Mouse (Mus musculus) mouse embryonic stem cell (cell line): ENCODE measurements around the gene Polrmt.

Source experiments
- in situ Hi-C, 2 experiments: fragments of 300-500 bp; cut with MboI; formaldehyde crosslinking; loops; 1 replicate in 1 of 2; 3 replicates in 1 of 2; pipeline ENCODE4 v1.14.3; 2019 to 2020; ENCODE audit warnings: low sequenced_read_pairs in 2 of 2, low pct_unique_long_range_greater_than_20kb in 1 of 2, mixed read lengths in 1 of 2; ENCODE audit not compliant: unreplicated experiment in 1 of 2

The Polrmt gene

DNA sequence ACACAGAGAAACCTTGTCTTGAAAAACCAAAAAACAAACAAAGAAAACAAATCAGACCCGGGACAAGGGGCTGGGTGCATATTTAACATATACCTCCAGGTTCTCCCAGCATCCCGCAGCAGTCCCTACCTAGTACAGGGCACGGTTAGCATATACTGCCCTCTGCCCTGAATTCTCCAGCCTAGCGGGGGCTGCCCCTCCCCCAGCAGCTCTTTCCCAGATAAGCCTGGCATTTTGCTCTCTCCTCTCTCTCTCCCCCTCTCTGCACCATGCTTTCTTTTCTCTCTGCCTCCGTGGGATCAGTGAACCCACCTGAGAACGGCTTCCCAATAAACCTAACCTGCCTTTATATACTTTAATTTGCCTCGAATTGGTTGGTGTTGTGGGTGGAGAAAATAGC lies 45.7 kb downstream of the Polrmt start:
- in situ Hi-C loops, result no loop called here

DNA sequence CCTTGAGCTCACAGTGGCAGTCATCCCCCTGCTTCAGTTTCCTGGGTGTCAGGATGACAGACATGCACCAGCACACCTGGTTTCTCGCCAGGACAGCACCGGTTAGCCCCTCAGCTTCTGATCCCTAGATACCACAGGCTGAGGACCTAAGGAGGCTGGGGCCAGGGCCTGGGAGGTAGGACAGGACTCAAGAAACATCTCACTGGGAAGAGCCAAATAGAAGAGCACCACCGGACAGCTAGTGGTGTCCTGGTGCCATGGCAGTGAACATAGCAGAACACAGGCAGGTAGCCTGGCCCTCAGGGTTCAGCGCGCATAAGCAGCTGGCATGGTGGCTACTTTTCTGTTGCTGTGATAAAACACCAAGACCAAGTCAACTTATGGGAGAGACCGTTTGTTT lies 47.9 kb downstream of the Polrmt start:
- in situ Hi-C loops, result no loop called here

DNA sequence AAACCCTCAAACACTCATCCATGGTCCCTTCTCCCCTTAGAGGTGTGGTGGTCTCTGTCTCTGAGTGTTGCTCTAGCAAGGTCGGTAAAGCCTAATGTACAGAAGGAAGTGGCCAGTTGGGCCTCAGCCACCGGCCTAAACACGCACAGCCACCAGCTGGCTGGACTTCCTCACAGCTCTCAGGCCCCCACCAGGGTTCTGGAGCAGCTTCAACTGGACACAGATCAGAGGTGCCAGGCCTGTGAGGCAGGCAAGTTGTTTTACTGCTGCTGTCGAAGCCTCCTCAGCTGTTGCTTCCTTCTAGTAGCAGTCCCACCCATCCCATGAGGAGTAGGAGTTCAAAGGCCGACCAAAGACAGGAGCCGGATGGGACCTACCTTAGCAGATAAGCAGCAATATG lies 48.5 kb downstream of the Polrmt start:
- in situ Hi-C loops, result no loop called here

DNA sequence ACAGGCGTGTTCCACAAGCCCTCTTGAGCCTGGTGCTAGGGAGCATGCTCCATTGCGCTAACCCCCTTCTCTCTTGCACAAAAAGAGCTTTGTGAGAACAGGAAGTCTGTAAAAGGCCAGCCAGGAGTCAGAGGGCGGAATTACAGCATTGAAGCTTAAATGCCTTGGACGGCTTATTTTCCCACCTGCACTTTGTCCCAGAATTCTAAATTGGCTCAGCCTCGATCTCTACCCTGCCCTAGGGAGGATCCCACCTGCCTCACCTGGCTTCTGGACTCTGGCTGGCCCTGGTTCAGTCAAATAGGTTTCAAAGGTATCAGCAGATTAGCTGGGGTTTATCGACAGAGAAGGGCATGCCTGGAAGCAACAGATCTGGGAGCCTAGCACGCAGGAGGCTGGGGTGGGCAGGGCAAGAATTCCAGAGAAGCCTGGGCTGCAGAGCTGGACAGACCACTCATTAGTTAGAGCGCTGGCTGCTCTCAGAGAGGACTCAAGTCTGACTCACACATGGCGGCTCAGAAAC lies 50.2 kb downstream of the Polrmt start:
- in situ Hi-C loops, result no loop called here

DNA sequence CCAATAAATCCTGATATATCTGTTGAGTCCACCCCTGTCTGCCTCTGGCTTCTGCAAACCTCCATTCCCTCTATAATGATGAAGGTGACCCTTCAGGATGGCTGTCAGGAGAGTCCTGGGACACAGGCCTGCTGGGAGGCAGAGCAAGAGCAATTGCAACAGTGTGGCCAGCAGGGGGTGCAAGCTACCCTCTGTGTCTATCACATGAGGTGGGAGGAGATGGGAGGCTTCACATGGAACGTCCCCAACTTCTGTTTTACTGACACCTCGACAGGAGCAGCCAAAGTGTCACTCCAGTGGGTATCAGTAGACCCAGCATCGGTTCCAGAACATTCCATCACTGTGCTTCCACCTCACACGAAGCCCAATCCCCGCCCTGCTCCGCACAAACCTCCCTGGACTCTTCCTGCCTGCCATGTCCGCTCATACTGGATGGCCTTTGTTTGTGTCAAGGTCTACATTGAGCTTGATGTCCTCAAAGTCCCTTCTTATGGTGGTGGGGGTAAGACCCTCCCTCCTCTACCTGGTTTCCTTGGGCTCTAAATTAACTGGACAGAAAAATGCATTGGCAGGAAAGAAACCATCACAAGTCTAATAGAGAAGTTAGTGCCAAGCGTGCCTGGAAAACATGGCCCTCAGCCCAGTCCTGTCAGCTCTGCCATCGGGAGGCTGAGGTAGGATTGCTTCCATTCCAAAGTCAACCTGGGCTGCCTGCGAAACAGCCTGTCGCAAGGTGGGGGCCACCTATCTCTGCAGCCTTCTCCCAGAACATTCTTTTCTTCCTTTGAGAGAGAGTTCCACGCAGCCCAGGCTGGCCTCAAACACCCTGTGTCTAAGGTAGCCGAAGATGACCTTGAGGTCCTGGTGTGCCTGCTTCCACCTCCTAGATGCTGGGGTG lies 50.9 kb downstream of the Polrmt start:
- in situ Hi-C loops, result no loop called here

DNA sequence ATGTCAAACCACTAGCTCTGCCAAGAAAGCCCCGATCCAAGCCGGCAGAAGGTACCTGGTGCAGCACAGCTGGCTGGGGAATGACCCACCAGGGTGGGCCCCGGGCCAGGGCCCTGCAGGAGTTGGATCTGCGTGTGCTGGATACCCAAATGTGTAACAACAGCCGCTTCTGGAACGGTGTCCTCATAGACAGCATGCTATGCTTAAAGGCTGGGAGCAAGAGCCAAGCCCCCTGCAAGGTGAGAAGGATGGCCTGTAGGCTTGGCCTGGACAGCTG lies 52.1 kb downstream of the Polrmt start:
- in situ Hi-C loops, result no loop called here

DNA sequence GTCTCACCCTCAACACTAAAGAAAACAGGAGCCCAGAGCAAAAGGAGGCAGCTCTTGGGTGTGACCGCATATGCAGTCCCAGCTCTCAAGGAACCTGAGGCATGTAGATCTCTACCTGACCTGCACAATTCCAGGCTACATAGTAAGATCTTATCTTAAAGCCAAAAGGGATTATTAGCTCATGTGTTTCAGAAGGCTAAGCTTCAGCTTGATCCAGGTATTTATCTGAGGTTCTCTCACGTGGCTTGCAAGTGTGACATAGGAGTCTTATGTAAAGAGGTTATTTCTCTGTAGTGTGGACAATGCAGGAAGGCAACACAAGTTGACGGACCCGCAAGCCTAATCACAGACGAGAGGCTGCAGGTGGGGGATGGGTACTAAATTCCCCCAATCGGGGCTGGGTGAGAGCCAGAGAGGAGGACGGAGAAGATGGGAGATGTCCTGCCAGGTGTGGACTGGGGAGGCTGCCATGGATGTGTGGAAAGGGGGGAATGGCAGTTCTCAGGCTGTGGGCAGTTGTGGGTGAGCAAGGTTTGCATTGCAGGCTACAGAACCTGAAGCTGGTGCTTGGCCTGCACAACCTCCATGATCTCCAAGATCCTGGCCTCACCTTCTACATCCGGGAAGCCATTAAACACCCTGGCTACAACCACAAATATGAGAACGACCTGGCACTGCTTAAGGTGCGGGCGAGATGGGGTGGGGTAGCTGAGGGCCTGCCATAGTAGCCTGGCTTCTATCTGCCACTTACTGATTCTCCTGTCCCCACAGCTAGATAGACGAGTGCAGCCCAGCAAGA lies 52.6 kb downstream of the Polrmt start:
- in situ Hi-C loops, result no loop called here

DNA sequence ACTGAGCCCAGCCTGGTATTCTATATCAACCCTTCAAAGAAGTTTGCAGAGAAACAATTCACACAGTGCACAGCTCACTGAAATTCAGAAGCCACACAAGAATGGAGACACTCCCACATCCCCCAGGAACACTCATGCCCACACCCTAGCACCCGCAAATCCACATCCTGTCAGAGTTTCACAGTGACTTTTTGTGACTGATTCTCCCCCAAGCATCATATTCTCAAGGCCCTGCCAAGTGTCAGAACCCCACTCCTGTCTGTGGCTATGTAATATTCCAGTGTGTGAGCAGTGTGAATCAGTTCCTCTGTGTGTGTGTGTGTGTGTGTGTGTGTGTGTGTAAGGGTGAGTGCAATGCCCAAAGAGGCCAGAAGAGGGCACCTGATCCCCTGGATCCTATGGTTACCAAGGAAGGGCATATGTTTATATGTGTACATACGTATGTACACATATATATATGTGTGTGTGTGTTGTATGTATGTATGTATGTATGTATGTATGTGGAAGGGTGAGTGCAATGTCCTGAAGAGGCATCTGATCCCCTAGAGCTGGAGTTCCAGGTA lies 54.3 kb downstream of the Polrmt start:
- in situ Hi-C loops, result no loop called here

DNA sequence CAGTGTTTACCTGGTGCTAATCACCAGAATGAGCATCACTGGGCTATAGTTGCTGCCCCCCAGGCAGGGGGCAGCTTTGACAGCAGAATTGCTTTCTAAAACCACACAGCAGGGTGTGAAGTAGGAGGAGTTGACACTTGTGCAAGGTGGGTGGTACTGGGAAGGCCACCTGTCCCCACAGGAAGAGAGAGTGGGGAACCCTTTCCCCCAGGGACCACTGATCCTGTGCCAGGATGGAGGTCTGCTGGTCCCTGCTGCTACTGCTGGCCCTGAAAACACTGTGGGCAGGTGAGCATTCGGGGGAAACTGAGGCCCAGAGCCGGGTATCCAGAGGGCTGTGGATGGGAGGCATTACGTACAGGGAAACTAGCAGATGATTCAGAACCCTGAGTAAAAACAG lies 57.2 kb downstream of the Polrmt start:
- in situ Hi-C loops, result no loop called here

DNA sequence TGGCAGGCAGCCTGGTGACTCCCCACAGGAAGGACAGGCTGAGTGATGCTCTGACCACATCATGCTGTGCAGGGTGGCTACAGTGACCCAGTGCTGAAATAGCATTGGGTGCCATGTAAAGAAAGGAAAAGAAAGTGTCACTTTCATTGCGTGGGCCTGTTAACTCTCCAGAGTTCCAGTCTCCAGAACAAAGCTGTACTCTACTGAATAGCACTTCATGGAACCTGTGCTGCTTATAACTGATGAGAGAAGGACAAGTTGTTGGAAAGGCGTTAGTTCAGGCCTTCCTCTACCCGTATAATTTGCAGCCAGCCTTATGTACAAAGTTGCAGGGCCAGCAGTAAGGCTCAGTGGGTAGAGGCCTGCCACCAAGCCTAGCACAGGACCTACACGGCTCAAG lies 57.7 kb downstream of the Polrmt start, which contains the start of gene Gzmm:
Gene Gzmm, plus strand, starts transcription at position 301 of the 400 bp plus-strand sequence.
- in situ Hi-C loops, result no loop called here

DNA sequence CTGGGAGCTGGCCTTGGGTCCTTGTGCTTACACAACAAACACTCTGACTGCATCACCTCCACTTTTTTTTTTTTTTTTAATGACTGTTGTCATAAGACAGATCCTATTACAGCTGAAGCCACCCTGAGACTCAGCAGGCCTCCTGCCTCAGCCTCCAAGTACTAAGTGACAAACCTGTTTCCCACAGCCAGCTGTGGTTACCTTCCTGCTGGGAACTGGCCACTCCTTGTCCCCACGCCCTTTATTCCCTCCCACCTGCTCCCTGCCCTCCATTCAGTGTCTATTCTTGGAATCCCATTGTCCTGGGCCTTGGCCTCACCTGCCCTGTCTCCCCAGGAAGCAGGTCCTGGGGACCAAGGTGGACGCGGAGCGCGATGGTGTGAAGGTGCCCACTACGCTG lies 58.9 kb downstream of the Polrmt start:
- in situ Hi-C loops, result no loop called here

DNA sequence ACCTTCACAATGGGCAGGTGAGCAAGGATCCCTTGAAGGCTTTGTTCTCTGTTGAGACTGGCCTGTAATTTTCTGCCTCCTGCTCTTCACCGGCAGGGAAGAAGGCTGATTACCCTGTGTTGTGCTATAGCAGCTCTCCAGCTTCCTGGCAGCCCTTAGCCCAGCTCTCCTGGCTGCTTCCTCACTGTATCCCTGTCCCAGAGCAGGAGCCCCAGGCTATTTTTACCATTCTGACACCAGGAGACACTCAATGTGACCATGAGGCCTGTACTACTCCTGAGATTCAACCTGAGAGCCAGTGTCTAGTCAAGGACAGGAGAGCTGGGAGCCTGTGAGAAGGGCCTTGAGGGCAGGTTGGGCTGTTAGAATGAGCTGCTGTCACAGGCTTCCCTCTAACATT lies 59.7 kb downstream of the Polrmt start:
- in situ Hi-C loops, result no loop called here

DNA sequence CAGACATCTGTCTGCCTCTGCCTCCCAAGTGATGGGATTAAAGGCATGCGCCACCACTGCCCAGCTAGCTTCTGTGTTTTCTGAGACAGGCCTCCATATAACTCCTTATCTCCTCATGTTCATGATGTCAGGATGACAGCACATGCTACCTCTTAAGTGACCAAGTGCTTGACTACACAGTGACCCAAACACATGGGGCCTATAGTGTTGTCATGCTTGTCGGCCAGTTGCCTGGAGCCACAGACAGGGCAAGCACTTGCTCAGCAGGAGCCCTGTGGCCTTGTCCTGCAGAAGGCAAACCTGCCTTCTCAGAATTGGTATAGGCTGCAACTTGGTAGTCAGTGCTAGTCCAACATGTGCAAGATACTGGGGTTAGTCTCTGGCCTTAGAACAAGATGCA lies 60.2 kb downstream of the Polrmt start:
- in situ Hi-C loops, result no loop called here
